In genomic region chr12:89814536-89814935, GRCm38 (mm10) we compare ENCODE assay signal across 16 mouse cellular contexts.
DNase-seq lines count a peak whose midpoint lies in the region; ATAC-seq and TF ChIP-seq lines count a peak whose summit lies in the region.
"Had no signal": no experiment of that assay in that cellular context is flagged by ENCODE, and none has a peak within 500 bp of the region (broad histone marks: within the 10 kb centered on the region; RNA-seq: fewer than 3 reads in every experiment).

No protein-coding gene starts in this region.

- no peak overlapping the region for H3K27ac ChIP-seq in left cerebral cortex, adult 2 months
- no peak overlapping the region for H3K27ac ChIP-seq in hindbrain, embryonic 16.5 days (ENCODE audit: low read depth, low read length)
- H3K27ac ChIP-seq in neural tube, embryonic 15.5 days (replicated peaks) = peak overlapping the region; percentile 48
- H3K27ac ChIP-seq in kidney, embryonic 14.5 days (ENCODE audit: low read depth, low read length) = no peak overlapping the region
- H3K27ac ChIP-seq: limb, embryonic 12.5 days; midbrain, embryonic 12.5 days had no signal

- no peaks in the 10 kb centered on the region for H3K36me3 ChIP-seq in hindbrain, embryonic 16.5 days (ENCODE audit: control insufficient read depth, insufficient read depth, low read length)
- no peaks in the 10 kb centered on the region for H3K36me3 ChIP-seq in neural tube, embryonic 15.5 days
- H3K36me3 ChIP-seq in kidney, embryonic 14.5 days (ENCODE audit: control insufficient read depth, insufficient read depth, low read length) = no peaks in the 10 kb centered on the region
- H3K36me3 ChIP-seq: heart, embryonic 12.5 days; limb, embryonic 12.5 days; midbrain, embryonic 12.5 days had no signal

- intact Hi-C loops in left cerebral cortex, adult 2 months (cut with DNase I) = loop anchor here (5.0 to 10.0 kb wide), 3 partner anchors 92 to 340 kb away; no protein-coding TSS in a partner anchor
- intact Hi-C loops in left cerebral cortex, postnatal 14 days (cut with DNase I) = loop anchor here (10.0 kb wide), 1 partner anchor 300 kb away; no protein-coding TSS in a partner anchor

- ATAC-seq in hindbrain, embryonic 16.5 days = no peak
- ATAC-seq in neural tube, embryonic 15.5 days (ENCODE audit: low FRiP score) = no peak
- ATAC-seq in kidney, embryonic 14.5 days (ENCODE audit: low FRiP score, low TSS enrichment) = no peak
- ATAC-seq: inflammation-experienced regulatory T-cells, adult 6 months had no signal

- TF ChIP-seq CTCF in left cerebral cortex, adult 2 months (IDR thresholded peaks at IDR 0.05) = no peak

- H3K27me3 ChIP-seq in hindbrain, embryonic 16.5 days (replicated peaks; ENCODE audit: control insufficient read depth, insufficient read depth, low read length) = no peaks in the 10 kb centered on the region
- no peaks in the 10 kb centered on the region for H3K27me3 ChIP-seq in neural tube, embryonic 15.5 days (replicated peaks)
- 0 out of 2 replicates have a peak, but pooled peaks cover 3% of the 10 kb centered on the region for H3K27me3 ChIP-seq in kidney, embryonic 14.5 days (ENCODE audit: control insufficient read depth, insufficient read depth, low read length)

- no peak for DNase-seq in left cerebral cortex, adult 2 months (ENCODE audit: extremely low spot score in 1 of 2, low spot score in 2 of 2)
- DNase-seq in left cerebral cortex, postnatal 14 days (ENCODE audit: low spot score in 2 of 2) = no peak
- peak; percentile 43 for DNase-seq in embryo, embryonic 11 days
- no peak for DNase-seq in heart, adult 18-20 months
- no peak for DNase-seq in gastrocnemius, postnatal 4 days (ENCODE audit: low spot score in 2 of 2)
- DNase-seq: adrenal gland, postnatal 14 days; kidney, postnatal 36 days; lung, embryonic 14.5 days; thymus, adult 18-20 months had no signal

- WGBS in hindbrain, embryonic 16.5 days = 27% methylated on average over 4 of the region's 4 CpGs
- 32% methylated on average over 4 of the region's 4 CpGs for WGBS in neural tube, embryonic 15.5 days
- WGBS in kidney, embryonic 14.5 days = 60% methylated on average over 4 of the region's 4 CpGs

- H3K9ac ChIP-seq in hindbrain, embryonic 16.5 days (ENCODE audit: low read depth, low read length) = no peak overlapping the region
- no peak overlapping the region for H3K9ac ChIP-seq in neural tube, embryonic 15.5 days (replicated peaks)
- no peak overlapping the region for H3K9ac ChIP-seq in kidney, embryonic 14.5 days (ENCODE audit: low read depth, low read length)
- H3K9ac ChIP-seq: heart, embryonic 12.5 days; limb, embryonic 12.5 days; lung, embryonic 14.5 days; midbrain, embryonic 12.5 days had no signal

- H3K4me1 ChIP-seq in hindbrain, embryonic 16.5 days (ENCODE audit: control insufficient read depth, insufficient read depth, low read depth, low read length) = peaks cover 12% of the 10 kb centered on the region
- H3K4me1 ChIP-seq in neural tube, embryonic 15.5 days = peaks cover 44% of the 10 kb centered on the region
- H3K4me1 ChIP-seq in kidney, embryonic 14.5 days (ENCODE audit: control insufficient read depth, insufficient read depth, low read length) = 0 out of 2 replicates have a peak, but pooled peaks cover 6% of the 10 kb centered on the region

- no peaks in the 10 kb centered on the region for H3K9me3 ChIP-seq in hindbrain, embryonic 16.5 days (ENCODE audit: control insufficient read depth, low read length)
- H3K9me3 ChIP-seq in neural tube, embryonic 15.5 days (replicated peaks) = no peaks in the 10 kb centered on the region
- no peaks in the 10 kb centered on the region for H3K9me3 ChIP-seq in kidney, embryonic 14.5 days (ENCODE audit: control insufficient read depth, low read length)
- H3K9me3 ChIP-seq: heart, embryonic 12.5 days; limb, embryonic 12.5 days; midbrain, embryonic 12.5 days had no signal

- H3K4me3 ChIP-seq in left cerebral cortex, adult 2 months = peak overlapping the region; percentile 58
- peak overlapping the region; percentile 59 for H3K4me3 ChIP-seq in hindbrain, embryonic 16.5 days (ENCODE audit: low read length)
- H3K4me3 ChIP-seq in neural tube, embryonic 15.5 days (replicated peaks) = peak overlapping the region; percentile 55
- H3K4me3 ChIP-seq in kidney, embryonic 14.5 days (ENCODE audit: low read length) = no peak overlapping the region
- H3K4me3 ChIP-seq: heart, embryonic 12.5 days; limb, embryonic 12.5 days had no signal

- H3K4me2 ChIP-seq in hindbrain, embryonic 16.5 days (ENCODE audit: low read length) = peak overlapping the region; percentile 94
- peak overlapping the region; percentile 92 for H3K4me2 ChIP-seq in neural tube, embryonic 15.5 days
- H3K4me2 ChIP-seq in kidney, embryonic 14.5 days (replicated peaks; ENCODE audit: low read depth, low read length) = no peak overlapping the region
- H3K4me2 ChIP-seq: heart, embryonic 12.5 days; limb, embryonic 12.5 days had no signal
